Mouse (Mus musculus): ENCODE measurements around the gene Arhgap27. TPM values are rescaled to one million over a fixed set of nuclear protein-coding genes. Genes with fewer than 3 reads are reported as not detected.
"Not testable (repeated sequence)": the region's sequence is repeated elsewhere in the genome, so short reads cannot be mapped to it uniquely, and the experiment has no call there.

Arhgap27 gene
- polyA plus RNA-seq (2012; rRNA removed): 105 and 122 TPM in 2 replicates

DNA sequence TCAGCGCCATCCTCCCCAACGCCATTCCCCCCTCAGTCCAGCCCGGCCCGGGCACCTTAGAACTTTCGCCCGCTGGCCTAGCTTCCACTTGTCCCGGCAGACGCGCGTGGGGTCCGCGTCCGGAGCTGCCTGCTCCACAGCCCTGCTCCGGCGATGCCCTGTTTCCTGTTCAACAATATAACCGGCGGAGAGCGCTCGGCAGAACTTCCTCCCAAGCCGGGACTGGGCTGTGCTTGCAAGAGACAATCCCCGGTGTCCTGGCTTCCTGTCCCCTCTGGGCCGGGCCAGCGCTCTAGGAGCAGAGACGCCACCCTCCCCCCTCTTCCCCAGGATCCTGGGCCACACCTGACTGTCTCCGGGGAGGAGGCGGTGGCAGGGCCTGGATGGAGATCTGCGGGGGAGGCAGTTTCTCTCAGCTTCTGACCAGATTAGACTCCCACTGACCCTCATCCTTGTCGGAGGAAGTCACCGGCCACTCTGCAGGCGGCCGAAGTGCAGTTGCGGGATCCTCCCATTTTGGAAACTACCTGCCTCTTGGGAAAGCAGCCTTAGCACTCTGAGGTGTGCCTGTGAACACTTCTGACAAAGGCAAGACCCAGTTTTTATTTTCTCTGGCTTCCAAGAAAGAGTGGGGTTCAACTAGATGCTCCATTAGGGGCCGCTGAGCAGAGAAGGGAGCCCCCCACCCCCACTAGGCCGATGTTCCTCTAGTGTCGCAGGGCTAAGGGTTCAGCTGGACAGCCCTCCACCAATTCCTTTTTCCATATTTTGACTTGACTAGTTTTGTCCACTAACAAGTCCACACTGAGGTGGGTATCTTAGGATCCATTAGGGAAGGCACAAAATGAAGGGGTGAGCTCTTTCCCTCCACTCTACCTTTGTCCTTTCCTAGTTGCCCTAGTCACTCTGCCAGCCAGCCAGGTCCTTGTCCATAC, at the start of gene Arhgap27:
Gene Arhgap27 (minus strand): TSS at position 479 of the 935 bp plus-strand sequence.
- TF ChIP-seq POLR2A (IDR thresholded peaks at IDR 0.05; ENCODE audit: low read depth, low read length) (peak; percentile 21; the same call in 1 of the 2 replicates), CTCF (IDR thresholded peaks at IDR 0.05; ENCODE audit: extremely low read depth, insufficient read length, insufficient replicate concordance, low read depth, low read length) (no peak)
- no peaks in the 10 kb centered on the region for H3K27me3 ChIP-seq (ENCODE audit: control insufficient read depth, insufficient read depth, low read length)
- WGBS: 11% methylated on average over 35 of the region's 35 CpGs

DNA sequence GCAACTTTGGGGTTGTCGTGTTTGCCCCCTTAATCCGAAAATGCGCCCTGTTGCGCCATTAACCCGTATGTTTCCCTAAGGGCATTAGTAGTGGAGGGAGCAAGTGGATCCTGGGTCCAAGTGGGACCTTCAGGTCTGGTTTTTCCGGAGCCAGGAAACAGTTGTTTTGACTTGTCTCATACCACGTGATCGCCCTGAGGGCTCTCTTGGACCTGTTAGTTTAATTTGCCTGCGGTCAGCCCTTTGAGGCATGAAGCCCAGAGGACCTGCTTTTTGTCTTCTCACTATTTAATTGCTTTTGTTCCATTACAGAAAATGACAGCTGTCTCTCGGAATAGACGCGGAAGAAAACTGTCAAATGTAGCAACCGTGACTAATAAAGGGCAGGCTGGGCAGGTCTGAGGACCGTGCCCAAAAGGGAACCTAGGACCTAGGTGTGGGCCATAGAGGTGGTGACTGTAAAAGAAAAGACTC, 49.5 kb upstream of the Arhgap27 start:
- WGBS: 1% methylated on average over 14 of the region's 14 CpGs
- peaks cover 4% of the 10 kb centered on the region; the same call in 1 of the 2 replicates for H3K36me3 ChIP-seq (ENCODE audit: control insufficient read depth, insufficient read depth, low read length)
- no peak for TF ChIP-seq POLR2A (IDR thresholded peaks at IDR 0.05; ENCODE audit: low read depth, low read length)
- no peak; the same call in 1 of the 2 replicates for TF ChIP-seq CTCF (IDR thresholded peaks at IDR 0.05; ENCODE audit: extremely low read depth, insufficient read length, insufficient replicate concordance, low read depth, low read length)
- H3K27ac ChIP-seq (ENCODE audit: insufficient read depth, low read depth, low read length): peak overlapping the region; percentile 86
- H3K4me3 ChIP-seq (ENCODE audit: low read depth, low read length): peak overlapping the region; percentile 93
- H3K4me1 ChIP-seq (ENCODE audit: control insufficient read depth, insufficient read depth, insufficient read length, low read length): peaks cover 6% of the 10 kb centered on the region; the same call in 1 of the 2 replicates
- H3K27me3 ChIP-seq (ENCODE audit: control insufficient read depth, insufficient read depth, low read length): no peaks in the 10 kb centered on the region

More for the DNA sequence above, at the start of gene Arhgap27:
- Histone ChIP-seq H3K36me3 (ENCODE audit: control insufficient read depth, insufficient read depth, low read length) (peaks cover 24% of the 10 kb centered on the region), H3K4me3 (ENCODE audit: low read depth, low read length) (peak within 1 kb of the TSS; percentile 66), H3K4me1 (ENCODE audit: control insufficient read depth, insufficient read depth, insufficient read length, low read length) (peaks cover 22% of the 10 kb centered on the region), H3K27ac (ENCODE audit: insufficient read depth, low read depth, low read length) (peak within 1 kb of the TSS; percentile 45; the same call in 1 of the 2 replicates)

DNA sequence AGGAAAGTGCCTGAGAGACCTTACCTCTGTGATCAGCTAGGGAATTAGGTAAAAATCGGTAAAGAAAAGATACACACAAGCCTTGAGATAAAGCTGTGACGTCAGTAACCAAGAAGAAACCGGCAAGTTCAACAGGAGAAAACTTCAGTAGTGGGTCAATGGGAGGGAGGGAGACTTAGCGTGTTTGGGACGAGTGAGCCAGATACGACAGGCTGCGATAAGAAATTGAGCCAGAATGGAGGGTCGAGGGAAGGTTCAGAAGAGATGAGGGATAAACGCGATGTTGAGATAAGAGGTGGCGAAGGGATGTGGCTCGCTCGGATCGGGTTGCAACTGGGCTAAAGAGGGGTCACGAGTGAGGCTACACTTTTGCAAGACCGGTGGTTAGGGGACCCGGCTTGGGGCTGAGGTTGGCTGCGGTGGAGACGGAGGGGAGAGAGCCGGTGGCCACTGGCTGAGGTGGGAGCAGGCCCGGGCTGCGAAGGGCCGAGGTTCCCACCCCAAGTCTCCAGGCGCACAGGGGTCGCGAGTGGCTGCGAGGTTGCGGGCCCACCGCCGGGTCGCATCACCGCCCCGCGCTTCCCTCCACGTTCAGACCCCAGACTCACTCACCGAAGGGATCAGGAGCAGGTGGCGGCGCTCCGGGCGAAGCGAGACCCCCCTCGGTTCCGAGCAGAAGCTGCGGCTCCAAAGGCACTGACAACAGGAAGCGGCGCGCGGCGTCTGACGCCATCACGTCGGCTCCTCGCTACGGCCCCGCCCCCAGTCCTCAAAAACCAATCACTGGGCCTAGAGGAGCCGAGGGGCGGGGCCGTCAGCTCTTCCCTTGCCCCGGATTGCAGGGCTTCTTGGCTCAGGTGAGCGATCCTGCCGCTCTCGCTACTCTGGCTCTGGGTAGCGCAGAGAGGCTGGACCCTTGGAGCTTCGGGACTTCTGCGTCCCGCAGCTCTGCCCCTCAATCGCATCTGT, 48.8 kb upstream of the Arhgap27 start, which contains the start of gene Plekhm1:
Gene Plekhm1 (minus strand): TSS at position 707 of the 969 bp plus-strand sequence.
- WGBS: under 1% methylated on average over 67 of the region's 67 CpGs
- Histone ChIP-seq H3K27me3 (ENCODE audit: control insufficient read depth, insufficient read depth, low read length) (no peaks in the 10 kb centered on the region), H3K36me3 (ENCODE audit: control insufficient read depth, insufficient read depth, low read length) (peaks cover 4% of the 10 kb centered on the region; the same call in 1 of the 2 replicates), H3K4me1 (ENCODE audit: control insufficient read depth, insufficient read depth, insufficient read length, low read length) (peaks cover 6% of the 10 kb centered on the region; the same call in 1 of the 2 replicates), H3K27ac (ENCODE audit: insufficient read depth, low read depth, low read length) (peak within 1 kb of the TSS; percentile 86), H3K4me3 (ENCODE audit: low read depth, low read length) (peak within 1 kb of the TSS; percentile 93)
- TF ChIP-seq CTCF (IDR thresholded peaks at IDR 0.05; ENCODE audit: extremely low read depth, insufficient read length, insufficient replicate concordance, low read depth, low read length) (no peak), POLR2A (IDR thresholded peaks at IDR 0.05; ENCODE audit: low read depth, low read length) (peak; percentile 89)

DNA sequence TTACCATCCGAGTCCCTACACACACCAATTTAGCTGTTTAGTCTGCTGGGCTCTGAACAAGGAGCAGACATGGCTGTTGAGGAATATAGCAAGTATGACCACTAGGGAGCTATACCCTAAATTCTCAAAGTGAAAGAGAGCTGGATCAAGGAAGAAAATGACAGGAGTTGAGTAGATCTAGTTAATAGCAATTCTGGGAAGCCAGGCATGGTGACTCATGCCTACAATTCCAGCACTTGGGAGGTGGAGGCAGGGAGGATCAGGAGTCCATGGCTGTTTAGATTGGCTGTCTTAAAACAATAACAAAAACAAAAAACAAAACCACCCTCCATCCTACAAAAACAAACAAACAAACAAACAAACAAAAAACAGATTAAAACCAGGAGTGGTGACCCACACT, 47.8 kb upstream of the Arhgap27 start:
- Histone ChIP-seq H3K4me3 (ENCODE audit: low read depth, low read length) (no peak overlapping the region), H3K36me3 (ENCODE audit: control insufficient read depth, insufficient read depth, low read length) (peaks cover 4% of the 10 kb centered on the region; the same call in 1 of the 2 replicates), H3K27me3 (ENCODE audit: control insufficient read depth, insufficient read depth, low read length) (no peaks in the 10 kb centered on the region), H3K27ac (ENCODE audit: insufficient read depth, low read depth, low read length) (no peak overlapping the region), H3K4me1 (ENCODE audit: control insufficient read depth, insufficient read depth, insufficient read length, low read length) (peaks cover 10% of the 10 kb centered on the region)
- TF ChIP-seq POLR2A (IDR thresholded peaks at IDR 0.05; ENCODE audit: low read depth, low read length) (no peak), CTCF (IDR thresholded peaks at IDR 0.05; ENCODE audit: extremely low read depth, insufficient read length, insufficient replicate concordance, low read depth, low read length) (no peak)
- 84% methylated on average over 1 of the region's 1 CpGs for WGBS

GRCm38 (mm10) chr11:103408880-103409279, 45.4 kb upstream of the Arhgap27 start:
- H3K4me3 ChIP-seq (ENCODE audit: low read depth, low read length): no peak overlapping the region
- no peak overlapping the region for H3K27ac ChIP-seq (ENCODE audit: insufficient read depth, low read depth, low read length)
- peaks cover 9% of the 10 kb centered on the region for H3K36me3 ChIP-seq (ENCODE audit: control insufficient read depth, insufficient read depth, low read length)
- no peak for TF ChIP-seq POLR2A (IDR thresholded peaks at IDR 0.05; ENCODE audit: low read depth, low read length)
- TF ChIP-seq CTCF (IDR thresholded peaks at IDR 0.05; ENCODE audit: extremely low read depth, insufficient read length, insufficient replicate concordance, low read depth, low read length): no peak
- 90% methylated on average over 13 of the region's 13 CpGs for WGBS
- H3K27me3 ChIP-seq (ENCODE audit: control insufficient read depth, insufficient read depth, low read length): no peaks in the 10 kb centered on the region
- H3K4me1 ChIP-seq (ENCODE audit: control insufficient read depth, insufficient read depth, insufficient read length, low read length): peaks cover 10% of the 10 kb centered on the region

DNA sequence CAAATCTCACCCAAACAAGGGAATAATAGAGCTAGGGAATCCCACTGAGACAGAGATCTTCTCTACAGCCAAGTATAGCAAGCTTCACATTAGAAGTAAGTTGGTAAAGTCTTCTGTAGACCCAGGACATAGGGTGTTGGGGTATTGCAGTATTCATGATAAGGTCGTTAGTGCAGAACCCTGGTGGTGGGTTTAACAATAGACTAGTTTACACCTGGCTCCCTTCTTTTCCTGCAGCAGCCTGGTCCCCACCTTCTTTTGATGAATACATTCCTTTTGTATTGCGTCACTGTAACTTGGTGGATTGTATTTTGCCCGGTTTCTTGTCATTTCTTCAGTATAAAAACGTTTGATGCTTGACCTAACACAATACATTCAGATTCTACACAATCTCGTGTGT, 43.6 kb upstream of the Arhgap27 start:
- H3K27me3 ChIP-seq (ENCODE audit: control insufficient read depth, insufficient read depth, low read length); H3K27ac ChIP-seq (ENCODE audit: insufficient read depth, low read depth, low read length); H3K4me1 ChIP-seq (ENCODE audit: control insufficient read depth, insufficient read depth, insufficient read length, low read length); H3K4me3 ChIP-seq (ENCODE audit: low read depth, low read length): not testable (repeated sequence)
- H3K36me3 ChIP-seq (ENCODE audit: control insufficient read depth, insufficient read depth, low read length): peaks cover 15% of the 10 kb centered on the region
- 47% methylated on average over 5 of the region's 5 CpGs for WGBS

All from small intestine, adult 2 months (tissue).